Mouse (Mus musculus): Measurements from ENCODE around the gene Ttll5. TPM values are rescaled to one million over a fixed set of nuclear protein-coding genes. Genes with fewer than 3 reads are reported as not detected.

The Ttll5 gene
- total RNA-seq, 2 experiments from 2014 or later = 5.4 to 8.5 TPM

DNA sequence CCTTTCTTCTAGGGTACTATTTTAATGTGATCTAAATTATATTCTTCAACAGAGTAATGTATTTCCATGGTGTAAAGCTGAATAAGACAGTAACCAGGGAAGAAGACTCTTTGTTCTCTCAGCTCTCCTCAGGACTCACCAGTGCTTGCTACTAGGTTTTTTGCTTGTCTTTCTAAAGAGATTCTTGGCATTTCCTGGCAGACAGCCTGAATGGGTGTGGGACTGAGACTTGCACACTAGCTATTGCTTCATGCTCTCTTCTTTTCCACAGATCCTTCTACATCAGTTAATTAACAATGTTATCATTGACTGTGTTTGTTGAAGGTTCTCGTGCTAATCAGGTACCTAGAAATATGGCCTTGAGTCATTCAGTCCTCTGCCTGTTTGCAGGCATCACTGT is 29.8 kb downstream of the Ttll5 start:
- no peak for TF ChIP-seq CTCF (IDR thresholded peaks at IDR 0.05)
- no peak overlapping the region for H3K4me3 ChIP-seq
- H3K27ac ChIP-seq = no peak overlapping the region
- no peak for DNase-seq
- intact Hi-C loops (cut with DNase I) = no loop called here

DNA sequence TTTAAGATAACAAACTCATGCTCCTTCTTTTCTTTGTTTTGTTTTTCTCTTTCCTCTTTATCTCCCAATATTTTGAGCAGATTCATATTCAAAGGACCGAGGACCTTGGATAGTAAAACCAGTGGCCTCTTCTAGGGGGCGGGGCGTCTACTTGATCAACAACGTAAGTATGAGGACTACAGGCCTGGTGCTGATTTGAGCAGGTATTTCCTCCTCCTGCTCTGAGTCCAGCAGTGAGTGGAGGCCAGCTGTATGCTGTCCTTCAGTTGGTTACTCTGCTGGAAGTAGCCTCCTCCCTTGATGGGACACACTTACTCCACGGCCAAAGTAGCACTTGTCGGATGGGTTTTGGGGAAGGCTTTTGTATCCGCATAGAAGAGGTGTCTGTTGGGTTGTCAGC is 32.8 kb downstream of the Ttll5 start:
- TF ChIP-seq CTCF (IDR thresholded peaks at IDR 0.05) = no peak
- intact Hi-C loops (cut with DNase I) = no loop called here
- Histone ChIP-seq H3K27ac (no peak overlapping the region), H3K4me3 (no peak overlapping the region)
- no peak for DNase-seq

- intact Hi-C loops (cut with DNase I) = no loop called here
- no peak for DNase-seq
- no peak overlapping the region for H3K4me3 ChIP-seq
- no peak for TF ChIP-seq CTCF (IDR thresholded peaks at IDR 0.05)
- H3K27ac ChIP-seq = peak overlapping the region; percentile 69; the same call in 1 of the 2 replicates
Measured at GRCm38 (mm10) chr12:85859111-85859510, 34.7 kb downstream of the Ttll5 start.

DNA sequence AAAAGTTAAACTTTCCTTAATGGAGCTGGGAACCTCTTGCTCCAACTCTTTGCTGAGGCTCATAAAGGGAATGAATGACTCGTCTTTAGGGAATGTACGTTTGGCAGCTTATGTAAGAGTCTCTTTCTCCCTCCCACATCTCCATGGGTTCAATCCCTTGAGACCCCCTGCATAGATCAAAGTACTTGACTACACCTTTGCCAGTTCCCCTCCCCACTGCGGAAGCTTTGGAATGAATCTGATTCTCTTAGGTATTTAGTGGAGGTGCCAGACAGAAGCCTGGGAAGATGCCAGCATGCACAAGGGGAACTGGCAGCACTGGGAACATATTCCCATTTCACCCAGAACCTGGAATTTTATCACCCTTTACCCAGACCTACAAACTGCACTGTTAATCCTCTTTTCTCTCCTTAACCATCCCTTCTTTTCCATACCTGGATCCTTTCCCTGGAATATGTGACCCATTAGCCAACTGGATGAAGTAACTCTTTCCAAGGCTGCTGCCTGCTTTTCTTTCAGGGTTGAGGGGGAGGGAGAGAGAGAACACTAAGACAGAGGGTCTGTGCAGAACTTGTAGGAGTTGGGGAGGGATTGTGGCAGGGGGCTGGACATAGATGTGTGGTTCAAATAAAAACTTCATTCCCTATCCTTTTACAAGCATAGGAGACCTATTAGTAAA is 35.2 kb downstream of the Ttll5 start:
- intact Hi-C loops (cut with DNase I) = loop anchor here (5.0 kb wide), 1 partner anchor 163 kb away; no protein-coding TSS in a partner anchor
- Histone ChIP-seq H3K27ac (peak overlapping the region; percentile 69), H3K4me3 (no peak overlapping the region)
- DNase-seq = no peak
- TF ChIP-seq CTCF (IDR thresholded peaks at IDR 0.05) = no peak

GRCm38 (mm10) chr12:85862514-85862913 is 38.1 kb downstream of the Ttll5 start:
- peak; percentile 34 for DNase-seq
- no peak for TF ChIP-seq CTCF (IDR thresholded peaks at IDR 0.05)
- H3K4me3 ChIP-seq = no peak overlapping the region
- peak overlapping the region; percentile 69 for H3K27ac ChIP-seq
- intact Hi-C loops (cut with DNase I) = loop anchor here (5.0 kb wide), 1 partner anchor 160 kb away; no protein-coding TSS in a partner anchor

DNA sequence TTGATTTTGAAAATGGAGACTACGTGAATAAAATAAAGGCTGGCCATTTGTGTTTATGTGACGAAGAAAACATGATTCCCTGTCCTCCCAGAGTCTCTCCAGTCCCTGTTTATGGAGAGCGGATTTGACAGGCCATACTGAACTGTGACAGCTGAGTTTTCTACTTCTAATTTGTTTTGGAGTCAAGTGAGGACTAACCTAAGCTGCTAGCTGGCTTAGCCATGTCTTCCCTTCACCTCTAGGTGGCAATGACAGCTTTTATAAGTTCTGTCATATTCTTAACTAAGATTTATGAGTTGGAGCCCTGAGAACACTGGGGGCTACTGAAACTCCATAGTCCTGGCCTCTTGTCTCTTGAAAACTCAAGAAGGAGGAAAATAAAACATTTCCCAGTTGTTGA is 41.1 kb downstream of the Ttll5 start:
- no peak for DNase-seq
- TF ChIP-seq CTCF (IDR thresholded peaks at IDR 0.05) = peak; percentile 64
- Histone ChIP-seq H3K4me3 (no peak overlapping the region), H3K27ac (no peak overlapping the region)
- intact Hi-C loops (cut with DNase I) = loop anchor here (5.0 kb wide), 1 partner anchor 212 kb away; the partner anchor contains the start of gene Tgfb3

GRCm38 (mm10) chr12:85866624-85867023 is 42.2 kb downstream of the Ttll5 start:
- intact Hi-C loops (cut with DNase I) = loop anchor here (5.0 kb wide), 1 partner anchor 211 kb away; the partner anchor contains the start of gene Tgfb3
- no peak for DNase-seq
- Histone ChIP-seq H3K27ac (no peak overlapping the region), H3K4me3 (no peak overlapping the region)
- TF ChIP-seq CTCF (IDR thresholded peaks at IDR 0.05) = no peak

- H3K4me3 ChIP-seq = no peak overlapping the region
- no peak for DNase-seq
- intact Hi-C loops (cut with DNase I) = loop anchor here (5.0 kb wide), 1 partner anchor 210 kb away; the partner anchor contains the start of gene Tgfb3
Measured at GRCm38 (mm10) chr12:85867125-85867524, 42.7 kb downstream of the Ttll5 start.

GRCm38 (mm10) chr12:85869423-85869822 is 45.0 kb downstream of the Ttll5 start:
- peak; percentile 88 for DNase-seq
- TF ChIP-seq CTCF (IDR thresholded peaks at IDR 0.05) = peak; percentile 7; the same call in 1 of the 2 replicates
- Histone ChIP-seq H3K4me3 (peak overlapping the region; percentile 40), H3K27ac (peak overlapping the region; percentile 82)
- intact Hi-C loops (cut with DNase I) = loop anchor here (5.0 kb wide), 1 partner anchor 208 kb away; the partner anchor contains the start of gene Tgfb3

More at GRCm38 (mm10) chr12:85867125-85867524, 42.7 kb downstream of the Ttll5 start:
- H3K27ac ChIP-seq = no peak overlapping the region
- TF ChIP-seq CTCF (IDR thresholded peaks at IDR 0.05) = peak; percentile 24

- peak; percentile 61 for DNase-seq
- H3K4me3 ChIP-seq = no peak overlapping the region
- intact Hi-C loops (cut with DNase I) = no loop called here
- TF ChIP-seq CTCF (IDR thresholded peaks at IDR 0.05) = no peak
- H3K27ac ChIP-seq = peak overlapping the region; percentile 29
Measured at GRCm38 (mm10) chr12:85879631-85880314, 55.3 kb downstream of the Ttll5 start.

- TF ChIP-seq CTCF (IDR thresholded peaks at IDR 0.05) = no peak
- no peak overlapping the region for H3K27ac ChIP-seq
- intact Hi-C loops (cut with DNase I) = no loop called here
- DNase-seq = no peak
- no peak overlapping the region for H3K4me3 ChIP-seq
Measured at GRCm38 (mm10) chr12:85885024-85885423, 60.6 kb downstream of the Ttll5 start.

GRCm38 (mm10) chr12:85890054-85890453 is 65.6 kb downstream of the Ttll5 start:
- no peak for TF ChIP-seq CTCF (IDR thresholded peaks at IDR 0.05)
- no peak for DNase-seq
- H3K27ac ChIP-seq = 0 out of 2 replicates have a peak overlapping the region, but pooled peaks have one; percentile 2
- H3K4me3 ChIP-seq = no peak overlapping the region
- intact Hi-C loops (cut with DNase I) = no loop called here

- no peak for DNase-seq
- intact Hi-C loops (cut with DNase I) = no loop called here
- Histone ChIP-seq H3K4me3 (no peak overlapping the region), H3K27ac (no peak overlapping the region)
- TF ChIP-seq CTCF (IDR thresholded peaks at IDR 0.05) = no peak
Measured at GRCm38 (mm10) chr12:85903986-85904385, 79.5 kb downstream of the Ttll5 start.
